Comparison of ENCODE assay signal across 27 mouse cellular contexts in genomic region chr2:7400530-7400929, GRCm38 (mm10).
A peak's percentile ranks its signal among the peaks of the same experiment; 100 is the strongest.
DNase-seq lines count a peak whose midpoint lies in the region; ATAC-seq and TF ChIP-seq lines count a peak whose summit lies in the region.
"Had no signal": no experiment of that assay in that cellular context is flagged by ENCODE, and none has a peak within 500 bp of the region (broad histone marks: within the 10 kb centered on the region; RNA-seq: fewer than 3 reads in every experiment).

No protein-coding gene starts in this region.

- H3K27ac ChIP-seq in layer of hippocampus, adult 2 months: peak overlapping the region; percentile 28; the same call in 1 of the 2 replicates
- no peak overlapping the region for H3K27ac ChIP-seq in hindbrain, embryonic 14.5 days
- H3K27ac ChIP-seq: embryonic facial prominence, embryonic 10.5 days; embryonic facial prominence, embryonic 15.5 days; forebrain, embryonic 12.5 days; heart, embryonic 13.5 days; hindbrain, embryonic 15.5 days; limb, embryonic 13.5 days; neural tube, embryonic 12.5 days had no signal

- no peaks in the 10 kb centered on the region for H3K9me3 ChIP-seq in hindbrain, embryonic 14.5 days (ENCODE audit: control insufficient read depth, low read length)
- H3K9me3 ChIP-seq: embryonic facial prominence, embryonic 10.5 days; embryonic facial prominence, embryonic 15.5 days; forebrain, embryonic 12.5 days; heart, embryonic 13.5 days; hindbrain, embryonic 15.5 days; limb, embryonic 13.5 days; neural tube, embryonic 12.5 days had no signal

- no peak overlapping the region for H3K4me2 ChIP-seq in hindbrain, embryonic 14.5 days (replicated peaks)
- H3K4me2 ChIP-seq: embryonic facial prominence, embryonic 15.5 days; forebrain, embryonic 12.5 days; heart, embryonic 13.5 days; hindbrain, embryonic 15.5 days; limb, embryonic 13.5 days; liver, embryonic 11.5 days; midbrain, embryonic 11.5 days; neural tube, embryonic 12.5 days had no signal

- no peaks in the 10 kb centered on the region for H3K36me3 ChIP-seq in hindbrain, embryonic 14.5 days (replicated peaks; ENCODE audit: control insufficient read depth, insufficient read depth)
- H3K36me3 ChIP-seq: embryonic facial prominence, embryonic 10.5 days; embryonic facial prominence, embryonic 15.5 days; forebrain, embryonic 12.5 days; heart, embryonic 13.5 days; hindbrain, embryonic 15.5 days; limb, embryonic 13.5 days; neural tube, embryonic 12.5 days had no signal

- no peak overlapping the region for H3K9ac ChIP-seq in hindbrain, embryonic 14.5 days
- H3K9ac ChIP-seq: embryonic facial prominence, embryonic 15.5 days; forebrain, embryonic 12.5 days; heart, embryonic 13.5 days; hindbrain, embryonic 15.5 days; limb, embryonic 13.5 days; neural tube, embryonic 12.5 days had no signal

- TF ChIP-seq CTCF in layer of hippocampus, adult 2 months (conservative IDR thresholded peaks at IDR 0.05): no peak

- 87% methylated on average over 3 of the region's 3 CpGs for WGBS in hindbrain, embryonic 14.5 days

- peak in 1 of 2 experiments; percentile 51 for DNase-seq in layer of hippocampus, adult 2 months (ENCODE audit: low spot score in 2 of 2)
- no peak for DNase-seq in layer of hippocampus, adult 9-10 months (ENCODE audit: low spot score)
- peak; percentile 69 to 83 for DNase-seq in right cerebral cortex, postnatal 10 days (ENCODE audit: low spot score in 2 of 2)
- DNase-seq in right cerebral cortex, postnatal 25 days: no peak
- peak; percentile 62 to 72 for DNase-seq in left cerebral cortex, adult 9 months (ENCODE audit: low spot score in 2 of 2)
- no peak for DNase-seq in hindbrain, embryonic 14.5 days (ENCODE audit: low spot score)
- DNase-seq in Muller cell, postnatal 12 days (ENCODE audit: inconsistent ontology term): no peak
- DNase-seq: cerebellum, adult 8-10 months; cerebellum, postnatal 25 days; gastrocnemius, postnatal 10 days; heart, postnatal 10 days; kidney, adult 11 months; kidney, postnatal 36 days; lung, postnatal 36 days; thymus, postnatal 14 days had no signal

- H3K27me3 ChIP-seq in hindbrain, embryonic 14.5 days (ENCODE audit: control insufficient read depth, insufficient read depth, low read length): no peaks in the 10 kb centered on the region
- H3K27me3 ChIP-seq: embryonic facial prominence, embryonic 15.5 days; forebrain, embryonic 12.5 days; heart, embryonic 13.5 days; hindbrain, embryonic 15.5 days; limb, embryonic 13.5 days; neural tube, embryonic 12.5 days had no signal

- no peak overlapping the region for H3K4me3 ChIP-seq in layer of hippocampus, adult 2 months
- H3K4me3 ChIP-seq in hindbrain, embryonic 14.5 days (replicated peaks; ENCODE audit: low read length): no peak overlapping the region
- H3K4me3 ChIP-seq: embryonic facial prominence, embryonic 10.5 days; embryonic facial prominence, embryonic 15.5 days; forebrain, embryonic 12.5 days; heart, embryonic 13.5 days; hindbrain, embryonic 15.5 days; limb, embryonic 13.5 days; myocyte; neural tube, embryonic 12.5 days had no signal

- no peaks in the 10 kb centered on the region for H3K4me1 ChIP-seq in hindbrain, embryonic 14.5 days (replicated peaks; ENCODE audit: control insufficient read depth, insufficient read depth, low read length)
- H3K4me1 ChIP-seq: embryonic facial prominence, embryonic 15.5 days; heart, embryonic 13.5 days; limb, embryonic 13.5 days; neural tube, embryonic 12.5 days had no signal

- ATAC-seq in hindbrain, embryonic 14.5 days (ENCODE audit: low FRiP score): no peak
- ATAC-seq: CD4-positive, CD25-positive, alpha-beta regulatory T cell, adult 4 months; inflammation-experienced regulatory T-cells, adult 6 months had no signal

Comparison
In these comparisons a context has a peak if more than half of its experiments do, and no peak if none do; other contexts are left out.
1. DNase-seq: peak in right cerebral cortex, postnatal 10 days (2 of 2) and left cerebral cortex, adult 9 months (2 of 2); none in layer of hippocampus, adult 9-10 months (single experiment), right cerebral cortex, postnatal 25 days (single experiment), hindbrain, embryonic 14.5 days (single experiment) and Muller cell, postnatal 12 days (single experiment).